Mouse (Mus musculus): ENCODE measurements around the gene Ric8b.

The Ric8b gene

DNA sequence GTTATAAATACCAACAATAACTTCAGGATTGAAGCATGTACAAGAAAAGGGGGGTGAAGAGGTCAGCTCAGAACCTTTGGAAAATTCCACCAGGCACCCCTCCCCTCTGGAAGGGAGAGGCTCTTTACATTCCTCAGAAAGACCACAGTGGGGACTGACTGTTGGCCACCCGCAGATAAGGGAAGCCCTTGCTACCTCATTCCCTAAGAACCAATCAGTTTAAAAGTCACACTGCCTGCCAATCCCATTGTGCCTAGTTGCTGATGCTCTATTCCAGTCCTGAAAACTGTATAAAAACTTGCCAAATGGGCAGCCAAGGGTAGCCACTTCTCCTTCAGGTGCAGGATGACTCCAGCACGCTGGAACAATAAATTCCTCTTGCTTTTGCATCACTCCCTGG is 137.5 kb downstream of the Ric8b start:
- DNase-seq (ENCODE audit: low spot score in 2 of 2), result no peak
